Mouse (Mus musculus): ENCODE measurements around the gene Gpr179.

DNA sequence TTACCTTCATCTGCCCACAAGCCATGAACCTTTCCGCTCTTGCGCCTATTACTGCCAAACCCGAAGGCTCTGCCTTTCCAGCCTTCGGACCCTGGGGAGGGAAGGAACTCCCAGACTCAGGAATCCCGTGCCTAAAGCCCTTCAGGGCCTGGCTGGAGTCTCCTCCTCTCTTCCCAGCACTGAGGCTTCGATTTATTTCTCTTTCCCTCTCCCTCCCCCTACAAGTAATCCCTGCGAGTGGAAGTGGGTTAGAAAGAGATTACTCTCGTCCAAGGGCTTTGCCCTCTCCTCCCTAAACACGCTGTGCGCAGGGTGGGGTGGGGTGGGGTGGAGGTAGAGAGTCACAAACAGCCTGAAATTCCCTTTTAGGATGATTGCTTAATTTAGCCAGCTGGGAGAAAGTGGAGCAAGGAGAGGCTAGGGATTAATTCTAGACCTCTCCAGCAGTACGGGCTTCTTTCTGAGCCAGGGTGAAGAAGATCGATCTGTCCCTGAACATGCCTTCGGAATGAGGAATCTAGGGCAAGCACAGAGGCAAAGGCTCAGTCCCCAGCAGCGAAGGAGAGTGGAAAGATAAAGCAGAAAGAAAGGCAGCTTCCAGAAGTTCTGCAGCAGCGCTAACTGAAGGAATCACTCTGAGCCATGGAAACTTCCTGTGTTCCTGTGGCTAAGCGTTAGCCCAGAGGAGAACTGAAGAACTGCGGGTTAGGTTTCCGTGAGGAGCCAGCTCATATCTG, 40.8 kb downstream of the Gpr179 start:
- TF ChIP-seq POLR2A (IDR thresholded peaks at IDR 0.05; ENCODE audit: borderline replicate concordance, insufficient read depth, low read length): no peak
- TF ChIP-seq CTCF (IDR thresholded peaks at IDR 0.05; ENCODE audit: borderline replicate concordance, insufficient read depth, low read depth, low read length): no peak
